Mouse (Mus musculus) left cerebral cortex, adult 11 months (tissue): ENCODE data around the gene Gm13199.

ENCODE experiments used
- DNase-seq: peaks from one replicate; pipeline ENCODE4 v3.0.0; 2022; ENCODE audit warnings: low spot score

Gene Gm13199

DNA sequence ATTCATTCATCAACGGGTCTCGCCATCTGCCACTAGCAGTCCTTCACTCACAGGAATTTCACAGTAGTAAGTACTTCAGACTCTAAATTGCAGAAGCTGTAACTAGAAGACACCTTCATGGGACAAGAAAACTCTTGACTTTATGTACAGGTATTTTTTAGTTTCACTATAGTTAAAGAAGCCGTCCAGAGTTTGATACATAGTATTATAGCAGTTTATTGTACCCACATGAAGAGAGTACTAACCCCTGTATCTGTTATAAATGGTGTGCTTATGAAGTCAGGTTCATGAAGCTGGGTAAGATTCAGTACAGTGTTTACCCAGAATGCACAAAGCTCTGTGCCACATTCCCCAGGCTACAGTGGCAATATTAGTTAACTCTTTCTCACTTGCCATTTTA is at the start of gene Gm13199:
Gene Gm13199 (minus strand): TSS at position 101 of the 400 bp plus-strand sequence.
- no peak for DNase-seq

DNA sequence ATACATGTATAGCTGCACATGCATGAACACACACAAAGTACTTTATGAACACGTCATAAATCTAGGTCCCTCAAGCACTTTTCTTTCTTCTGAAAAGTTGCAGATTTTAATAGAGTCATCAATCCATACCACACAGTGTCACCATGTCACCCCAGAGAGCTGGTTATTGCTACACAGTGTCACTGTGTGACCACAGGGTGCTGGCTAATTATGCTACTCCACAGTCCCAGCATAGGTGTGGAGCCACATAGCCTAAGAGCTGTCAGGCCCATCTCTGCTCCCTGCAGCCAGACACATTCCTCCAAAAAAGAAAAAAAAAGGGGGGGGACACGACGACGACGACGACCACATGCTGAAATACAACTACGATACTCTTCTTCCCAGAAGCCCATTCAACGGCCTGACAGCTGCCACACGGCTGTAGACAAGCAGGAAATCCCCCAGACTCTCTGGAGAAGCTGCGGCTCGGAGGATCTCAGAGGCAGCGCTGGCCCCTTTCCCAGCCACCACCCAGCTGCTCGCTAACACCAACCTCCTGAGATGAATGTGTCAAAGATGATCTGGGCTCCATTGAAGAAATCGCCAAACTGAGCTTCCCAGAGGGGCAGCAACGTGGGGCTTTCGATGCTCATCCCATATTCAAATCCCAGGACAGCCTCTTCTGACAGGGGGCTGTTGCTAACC is 48.7 kb upstream of the Gm13199 start:
- DNase-seq: no peak

DNA sequence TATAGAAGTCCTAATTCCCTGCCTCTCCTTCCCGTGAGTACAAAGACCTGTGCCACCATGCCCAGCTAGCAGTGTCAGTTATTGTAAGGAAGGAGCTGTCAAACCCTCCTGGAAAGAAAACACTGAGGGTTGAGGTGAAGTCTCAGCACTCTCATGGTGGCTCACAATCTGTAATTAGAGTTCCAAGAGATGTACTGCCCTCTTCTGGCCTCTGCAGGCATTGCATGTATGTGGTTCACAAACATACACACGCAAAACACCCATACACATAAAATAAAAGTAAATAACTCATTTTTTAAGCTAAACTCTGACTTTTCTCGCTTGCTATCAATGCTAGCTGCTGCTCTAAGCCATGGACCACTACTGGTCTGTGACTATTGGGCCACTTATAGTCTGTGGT is 43.9 kb upstream of the Gm13199 start:
- no peak for DNase-seq

DNA sequence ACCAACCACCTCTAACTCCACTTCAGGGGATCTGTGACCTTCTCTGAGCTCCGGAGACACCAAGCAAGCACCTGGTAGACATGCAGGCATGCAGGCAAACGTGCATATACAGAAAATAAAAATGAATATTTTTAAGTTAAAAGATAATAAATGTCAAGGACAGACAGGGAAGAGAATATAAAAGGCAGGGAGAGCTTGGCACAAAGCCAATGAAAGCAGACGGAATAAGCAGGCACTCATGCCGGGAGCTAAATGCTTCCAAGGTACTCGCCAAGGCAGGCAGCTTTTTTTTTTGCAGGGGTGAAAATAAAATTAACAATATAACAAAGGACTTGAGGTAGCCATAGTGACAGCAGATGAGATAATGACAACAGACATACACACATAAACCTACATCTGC is 43.4 kb upstream of the Gm13199 start:
- DNase-seq: no peak

DNA sequence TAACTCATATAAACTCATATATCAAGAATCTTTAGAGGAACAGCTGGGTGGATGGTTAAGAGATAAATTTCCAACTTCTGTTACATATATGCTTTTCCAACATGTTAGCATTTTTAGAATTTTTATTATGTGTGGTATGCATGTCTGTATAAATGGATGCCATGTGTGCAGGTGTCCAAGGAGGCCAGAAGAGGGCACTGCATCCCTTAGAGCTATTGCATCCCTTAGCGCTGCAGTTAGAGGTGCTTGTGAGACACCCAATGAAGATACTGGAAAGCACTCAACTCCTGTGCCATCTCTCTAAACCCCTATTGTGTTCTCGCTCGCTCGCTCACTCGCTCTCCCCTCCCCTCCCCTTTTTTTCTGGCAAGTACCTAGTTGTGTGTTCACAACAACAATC is 37.4 kb upstream of the Gm13199 start:
- DNase-seq: no peak

DNA sequence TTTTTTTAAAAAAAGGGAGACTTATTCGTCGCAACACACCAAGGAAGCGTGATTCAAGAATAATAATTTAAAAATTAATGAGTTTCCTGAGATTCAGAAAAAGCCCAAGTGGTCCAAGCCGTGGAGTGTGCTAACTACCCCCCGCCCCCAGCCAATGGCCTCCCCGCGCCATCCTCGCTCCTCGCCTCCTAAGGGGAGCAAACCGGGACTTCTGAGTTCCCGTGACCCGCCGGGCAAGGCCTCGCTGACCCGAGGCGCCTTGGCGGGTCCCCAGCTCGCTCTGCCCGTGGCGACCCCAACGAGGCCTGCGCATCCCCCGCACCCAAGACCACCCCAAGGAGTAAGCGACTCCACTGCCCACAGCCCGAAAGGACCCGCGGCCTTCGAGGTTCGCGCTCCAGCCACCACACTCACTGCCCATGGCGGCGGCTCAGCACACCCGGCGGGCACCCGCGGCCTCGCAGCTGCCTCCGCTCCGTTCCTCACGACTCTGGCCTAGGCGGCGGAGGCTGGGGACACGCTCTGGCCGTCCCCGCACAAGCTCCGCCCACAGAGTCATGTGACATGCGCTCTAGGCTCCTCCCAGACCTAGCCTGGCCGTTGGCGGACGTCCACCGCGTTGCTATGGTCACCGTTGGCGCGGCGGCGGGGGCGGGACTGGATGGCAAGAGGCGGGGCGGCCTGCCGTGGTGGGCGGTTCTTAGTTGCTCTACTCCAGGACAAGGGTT is 32.3 kb upstream of the Gm13199 start, which contains the start of gene Sec61a2:
Gene Sec61a2 (minus strand): TSS at position 590 of the 728 bp plus-strand sequence.
- peak; percentile 97 for DNase-seq

DNA sequence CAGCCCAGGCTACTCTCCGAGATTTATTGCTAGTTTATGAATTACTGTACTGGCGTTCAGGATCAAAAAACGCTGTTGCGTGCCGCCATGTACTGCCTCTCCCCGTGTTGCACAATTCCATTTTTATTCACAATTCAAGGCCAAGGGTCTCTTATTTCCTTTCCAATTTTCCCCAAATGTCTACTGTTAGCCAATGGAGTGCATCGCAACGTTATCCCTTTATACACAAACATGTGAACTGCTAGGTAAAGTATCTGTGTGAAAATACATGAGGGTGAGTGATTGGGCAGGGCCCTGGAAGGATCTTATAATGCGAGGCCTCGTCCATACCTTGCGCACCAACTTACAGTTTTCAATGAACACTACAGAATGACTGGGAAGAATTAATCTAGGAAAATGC is 31.6 kb upstream of the Gm13199 start:
- no peak for DNase-seq

DNA sequence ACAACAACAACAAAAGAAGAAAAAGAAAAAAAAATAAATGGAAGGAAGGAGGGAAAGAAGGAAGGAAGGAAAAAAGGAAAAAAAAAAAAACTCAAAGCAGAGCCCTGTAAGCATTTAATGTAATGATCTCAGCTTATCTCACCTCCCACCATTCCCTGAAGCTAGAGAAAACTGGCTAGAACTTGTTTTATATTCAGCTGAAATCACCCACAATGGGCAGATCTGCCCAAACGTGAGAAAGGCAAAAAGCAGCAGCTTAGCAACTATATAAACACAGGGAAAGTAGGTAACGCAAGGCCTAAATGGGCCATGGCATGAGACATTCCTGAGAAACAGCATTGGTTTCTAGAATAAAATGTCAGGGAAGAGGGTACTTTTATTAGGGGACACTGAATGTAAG is 26.7 kb upstream of the Gm13199 start:
- no peak for DNase-seq

DNA sequence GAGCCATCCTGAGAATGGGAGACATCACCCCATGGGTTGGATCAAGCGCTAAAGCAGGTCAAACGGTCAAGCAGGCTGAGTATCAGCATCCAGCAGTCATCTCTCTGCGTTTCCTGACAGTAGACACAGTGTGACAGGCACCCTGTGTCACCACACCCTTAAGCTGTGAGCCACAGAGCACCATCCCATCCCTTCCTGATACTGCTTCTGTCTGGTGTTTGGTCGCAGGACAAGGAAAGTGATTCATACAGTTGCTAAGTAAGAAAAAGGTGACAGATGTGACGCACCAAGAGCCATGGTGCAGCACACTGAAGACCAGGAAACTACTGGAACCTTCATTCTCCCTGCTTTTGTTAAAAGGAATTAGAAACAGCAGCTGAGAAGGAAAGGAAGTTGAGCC is 26.1 kb upstream of the Gm13199 start:
- DNase-seq: no peak

DNA sequence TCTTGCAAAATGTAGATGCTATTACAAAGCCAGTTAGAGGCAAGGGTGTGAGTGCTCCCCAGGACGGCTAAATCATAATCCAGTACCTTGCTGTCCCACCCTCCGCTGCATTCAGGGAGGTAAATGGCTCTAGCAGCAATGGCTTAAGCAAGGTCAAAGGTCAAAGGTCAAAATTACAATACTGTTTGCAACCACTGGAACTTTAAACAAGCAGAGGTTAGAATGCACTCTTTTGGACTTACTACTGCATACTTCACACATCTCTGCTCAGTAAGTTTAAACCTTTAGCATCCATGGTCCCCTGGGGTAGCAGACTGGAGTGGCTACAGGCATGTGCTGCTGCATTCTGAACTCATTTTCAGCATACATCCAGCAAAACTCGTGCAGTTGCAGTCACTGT is 14.7 kb upstream of the Gm13199 start:
- no peak for DNase-seq

DNA sequence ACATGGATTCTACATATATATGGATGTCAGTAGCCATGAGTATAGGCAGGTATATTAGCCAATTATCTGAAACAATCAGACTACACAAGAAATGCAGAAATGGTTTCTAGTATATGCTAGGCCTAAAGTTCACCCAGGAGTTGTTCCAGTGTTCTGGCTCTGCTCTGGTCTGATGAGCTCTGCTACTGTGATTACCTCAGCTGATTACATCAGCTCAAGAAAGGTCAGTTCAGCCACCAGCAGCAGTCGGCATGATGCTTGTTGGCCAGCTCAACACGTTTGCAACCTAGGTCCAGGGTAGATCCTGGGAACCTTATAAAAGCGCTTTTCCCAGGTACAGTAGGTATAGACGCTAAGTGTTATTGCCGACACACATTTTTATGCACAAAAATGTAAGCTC is 7.0 kb upstream of the Gm13199 start:
- no peak for DNase-seq

DNA sequence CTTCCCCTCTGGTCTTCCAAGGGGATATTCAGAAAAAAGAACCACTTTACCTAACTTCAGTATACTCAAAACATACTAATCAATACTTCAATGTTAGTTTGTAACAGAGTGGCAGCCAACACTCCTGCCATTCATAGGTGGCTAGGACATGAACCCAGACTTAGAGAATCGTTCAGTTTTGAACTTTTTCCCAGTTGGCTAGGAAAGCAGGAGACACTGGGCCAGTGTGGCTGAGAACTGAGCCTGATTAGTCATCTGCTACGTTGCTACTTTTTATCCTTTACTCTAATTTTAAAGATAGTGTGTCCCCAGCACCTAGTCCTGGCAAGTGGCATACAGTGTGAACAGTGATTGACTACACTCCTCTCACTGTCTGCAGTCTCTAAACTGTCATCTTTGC is 4.9 kb upstream of the Gm13199 start:
- DNase-seq: no peak

DNA sequence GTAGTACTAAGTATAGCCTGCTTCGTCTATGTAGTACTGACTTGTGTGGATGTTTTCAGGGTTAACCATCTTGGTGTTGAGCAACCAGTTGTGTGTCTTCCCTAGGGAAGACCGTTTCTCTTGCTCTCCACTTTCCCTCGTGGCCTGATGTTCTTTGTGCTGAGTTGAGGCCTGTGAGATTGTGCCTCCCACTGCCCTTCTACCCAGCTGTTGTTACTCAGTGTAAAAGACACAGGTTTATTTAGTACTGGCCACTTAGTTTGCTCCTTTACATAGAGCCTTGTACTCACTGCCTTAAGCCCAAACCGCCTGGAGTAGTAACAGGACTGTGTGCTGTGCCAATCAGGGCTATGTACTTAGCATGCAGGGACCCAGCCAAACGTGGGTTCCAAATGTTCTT is 10.9 kb downstream of the Gm13199 start:
- DNase-seq: no peak

DNA sequence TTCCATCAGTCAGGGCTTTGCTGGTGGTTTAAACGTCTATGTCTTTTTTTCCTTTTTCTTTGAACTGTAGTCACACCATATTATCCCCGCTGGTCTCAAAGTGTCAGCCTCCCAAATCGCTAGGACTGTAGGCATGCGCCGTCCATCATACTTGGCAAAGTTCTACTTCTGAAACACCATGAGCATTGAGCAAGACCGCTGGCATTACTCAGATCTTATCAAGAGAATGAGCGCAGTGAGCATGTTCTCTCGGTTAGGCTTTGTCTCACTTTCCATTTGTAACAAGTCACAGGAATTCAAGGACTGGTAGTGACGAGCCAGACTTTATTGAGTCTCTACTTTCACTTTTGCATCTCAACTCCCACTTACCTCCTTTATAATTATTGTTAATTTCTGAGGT is 11.6 kb downstream of the Gm13199 start:
- DNase-seq: no peak

DNA sequence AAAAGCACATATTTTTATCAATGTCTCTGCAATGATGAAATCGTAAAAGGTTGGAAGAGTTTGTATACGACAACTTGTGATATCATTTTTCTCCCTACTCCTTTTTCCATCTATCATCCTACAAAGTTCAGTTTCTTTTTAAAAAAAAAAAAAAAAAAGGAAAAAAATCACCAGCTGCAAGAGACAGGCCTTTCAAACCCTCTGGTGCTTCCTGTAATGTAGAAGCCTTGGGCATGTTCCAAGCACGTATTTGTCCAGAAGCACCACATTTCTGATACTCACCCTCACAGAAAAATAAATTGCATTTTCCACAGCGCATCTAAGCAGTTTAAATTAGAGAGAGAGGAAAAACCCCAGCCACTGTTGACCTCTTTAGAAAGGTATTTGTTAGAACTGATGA is 16.9 kb downstream of the Gm13199 start:
- DNase-seq: no peak

DNA sequence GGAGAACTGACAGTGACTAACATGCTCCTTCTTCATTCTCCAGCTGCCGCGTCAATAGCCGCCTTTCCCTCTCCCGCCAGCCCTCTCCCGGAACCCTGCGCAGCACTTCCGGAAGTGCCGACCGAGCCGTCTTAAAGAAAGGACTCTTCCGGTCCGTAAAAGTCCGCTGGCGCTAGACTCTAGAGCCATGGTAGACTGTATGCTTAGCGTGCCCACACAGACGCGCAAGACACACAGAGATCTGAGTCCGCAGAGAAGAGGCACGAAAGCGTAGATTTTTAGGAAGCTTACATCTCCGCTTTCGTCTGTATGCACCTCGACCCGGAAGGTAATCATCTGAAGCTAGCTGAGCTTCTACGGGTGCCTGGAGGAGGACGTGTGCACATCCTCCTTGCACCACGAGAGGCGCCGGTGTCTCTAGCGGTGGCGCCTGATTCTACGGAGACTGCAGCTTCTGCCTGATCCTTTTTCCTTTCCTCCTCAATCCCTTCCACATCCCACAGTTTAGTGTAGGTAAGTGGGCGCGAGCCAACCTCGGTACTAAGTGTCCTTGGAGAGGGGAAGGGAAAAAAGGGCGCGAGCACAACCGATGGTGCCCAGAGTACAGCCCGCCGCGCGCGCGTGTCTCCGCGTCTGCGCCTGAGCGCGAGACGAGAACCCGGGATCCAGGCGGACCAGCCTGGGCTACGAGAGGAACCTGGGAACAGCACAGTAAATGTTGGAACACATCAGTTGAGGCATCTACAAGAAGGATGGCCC is 17.7 kb downstream of the Gm13199 start, which contains the start of the genes Nudt5 and Cdc123:
Gene Nudt5 (plus strand): TSS at position 147 of the 759 bp plus-strand sequence.
Gene Cdc123 (minus strand): TSS at position 292 of the 759 bp plus-strand sequence.
- DNase-seq: peak; percentile 91

DNA sequence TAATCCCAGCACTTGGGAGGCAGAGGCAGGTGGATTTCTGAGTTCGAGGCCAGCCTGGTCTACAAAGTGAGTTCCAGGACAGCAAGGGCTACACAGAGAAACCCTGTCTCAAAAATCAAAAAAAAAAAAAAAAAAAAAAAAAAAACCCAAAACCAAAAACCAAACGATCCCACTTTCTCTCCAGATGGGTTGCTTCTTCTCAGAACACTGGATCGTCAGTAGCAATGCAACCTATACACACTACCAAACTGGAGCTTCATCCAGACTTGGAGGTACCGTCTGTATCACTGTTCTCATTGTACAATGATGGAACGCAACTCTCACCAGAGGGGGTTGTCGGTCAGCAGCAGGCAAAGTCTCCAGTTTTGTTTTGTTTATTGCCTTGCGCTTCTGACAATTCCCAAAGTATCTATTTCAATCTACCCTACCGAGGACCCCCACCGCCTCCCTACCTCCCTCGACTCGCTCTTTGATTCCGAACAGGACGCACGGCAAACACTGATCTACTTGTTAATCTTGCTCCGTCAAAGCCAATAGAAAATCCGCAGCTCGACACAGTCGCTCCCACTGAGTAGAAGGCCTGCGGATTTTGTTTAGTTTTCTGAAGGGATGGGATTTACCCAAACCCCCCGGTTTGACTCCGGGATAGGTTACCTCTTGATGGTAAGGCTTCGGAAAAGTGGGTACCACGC is 18.4 kb downstream of the Gm13199 start:
- no peak for DNase-seq

DNA sequence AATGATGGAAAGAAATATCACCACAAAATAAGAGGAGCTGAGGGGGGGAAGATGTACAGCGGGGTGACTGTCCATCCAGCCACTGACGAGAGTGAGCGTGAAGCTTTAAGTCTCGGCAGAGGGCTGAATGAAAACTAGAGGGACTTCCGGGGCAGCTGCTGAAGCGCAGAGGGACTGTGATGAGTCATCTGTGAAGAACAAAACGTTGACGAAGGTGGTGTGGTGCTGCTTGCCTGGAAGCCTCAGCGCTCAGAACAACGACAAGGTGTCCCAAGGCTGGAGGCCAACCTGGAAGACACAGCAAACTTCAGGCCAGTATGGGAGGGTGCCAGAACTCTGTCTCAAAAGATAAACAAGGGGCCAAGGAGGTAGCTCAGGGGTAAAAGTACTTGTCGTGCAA is 21.9 kb downstream of the Gm13199 start:
- no peak for DNase-seq

DNA sequence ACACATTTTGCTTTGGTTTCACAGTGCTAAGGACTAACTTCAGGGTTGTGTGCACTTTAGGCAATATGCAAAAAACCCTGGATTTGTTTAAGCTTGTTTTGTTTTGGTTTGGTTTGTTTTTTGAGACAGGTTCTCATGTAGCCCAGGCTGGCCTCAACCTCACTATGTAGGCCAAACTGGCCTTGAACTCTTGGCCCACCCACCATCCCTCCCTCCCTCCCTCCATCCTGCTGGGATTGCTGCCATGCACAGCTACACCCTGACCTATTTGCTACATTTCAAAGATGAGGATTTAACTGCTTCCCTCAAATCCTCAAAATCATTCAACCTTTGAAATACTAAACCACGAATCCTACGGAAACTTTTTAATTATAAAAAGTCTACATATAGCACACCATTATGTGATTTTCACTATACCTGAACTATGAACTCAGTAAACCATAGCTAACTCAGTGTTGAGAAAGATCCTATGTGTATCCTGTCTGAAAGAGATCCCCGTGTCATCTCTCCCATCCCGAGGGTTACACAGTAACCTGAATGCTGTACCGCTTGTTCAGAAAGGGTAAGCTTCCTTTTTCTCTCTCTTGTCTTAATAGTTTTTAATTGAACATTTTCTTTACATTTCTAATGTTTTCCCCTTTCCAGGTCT is 37.3 kb downstream of the Gm13199 start:
- no peak for DNase-seq

DNA sequence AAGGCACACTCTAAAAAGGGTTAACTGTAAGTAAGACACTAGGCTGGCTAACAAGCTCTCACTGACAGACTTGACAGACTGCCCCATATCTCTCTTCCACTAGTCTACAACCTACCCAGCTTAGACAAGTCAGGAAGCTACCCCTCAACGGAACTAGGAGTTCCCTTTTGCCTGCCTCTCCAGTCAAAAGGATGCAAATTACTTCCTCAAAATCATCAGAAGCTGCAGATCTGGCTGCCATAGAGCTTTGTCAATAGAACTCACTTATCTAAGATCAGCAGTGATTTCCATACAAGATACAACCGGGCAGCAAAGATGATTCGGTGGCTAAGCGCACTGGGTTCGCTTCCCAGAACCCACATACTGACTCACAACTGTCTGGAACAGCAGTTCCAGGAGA is 38.0 kb downstream of the Gm13199 start:
- no peak for DNase-seq

DNA sequence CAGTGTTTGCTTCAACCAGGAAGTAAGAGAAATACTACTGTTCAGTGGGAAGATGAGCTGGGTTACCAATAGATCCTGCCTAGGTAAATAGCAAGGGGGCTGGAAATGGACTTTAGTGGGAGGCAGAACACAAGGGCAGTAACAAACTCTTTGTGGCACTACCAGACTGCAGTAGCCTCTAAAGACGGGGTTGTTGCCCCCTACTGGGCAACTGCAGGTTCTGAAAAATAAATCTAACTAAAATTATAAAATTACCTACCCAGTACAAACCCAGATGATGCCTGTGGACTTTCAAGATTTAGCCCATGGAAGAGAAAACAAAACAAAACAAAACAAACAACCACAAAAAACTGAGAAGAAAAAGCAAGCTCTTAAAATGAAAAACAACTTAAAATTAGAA is 38.5 kb downstream of the Gm13199 start:
- no peak for DNase-seq

DNA sequence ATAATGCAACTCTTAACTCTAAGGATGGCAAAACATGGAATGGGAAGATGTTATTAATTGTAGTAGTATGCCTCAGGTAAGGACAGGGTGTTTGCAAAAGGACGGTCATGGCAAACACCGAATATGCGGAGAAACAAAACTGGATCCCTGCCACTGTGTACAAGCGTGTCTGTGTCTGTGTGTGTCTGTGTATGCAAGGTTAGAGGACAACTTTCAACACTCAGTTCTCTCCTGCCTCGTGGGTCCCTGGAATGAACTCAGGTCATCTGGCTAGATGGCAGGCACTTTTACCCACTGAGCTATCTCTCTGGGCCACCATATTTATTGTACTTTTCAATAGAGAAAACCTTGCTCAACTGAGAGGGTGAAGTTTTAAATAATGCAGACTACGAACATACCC is 40.3 kb downstream of the Gm13199 start:
- no peak for DNase-seq
